In the genomic region with DNA sequence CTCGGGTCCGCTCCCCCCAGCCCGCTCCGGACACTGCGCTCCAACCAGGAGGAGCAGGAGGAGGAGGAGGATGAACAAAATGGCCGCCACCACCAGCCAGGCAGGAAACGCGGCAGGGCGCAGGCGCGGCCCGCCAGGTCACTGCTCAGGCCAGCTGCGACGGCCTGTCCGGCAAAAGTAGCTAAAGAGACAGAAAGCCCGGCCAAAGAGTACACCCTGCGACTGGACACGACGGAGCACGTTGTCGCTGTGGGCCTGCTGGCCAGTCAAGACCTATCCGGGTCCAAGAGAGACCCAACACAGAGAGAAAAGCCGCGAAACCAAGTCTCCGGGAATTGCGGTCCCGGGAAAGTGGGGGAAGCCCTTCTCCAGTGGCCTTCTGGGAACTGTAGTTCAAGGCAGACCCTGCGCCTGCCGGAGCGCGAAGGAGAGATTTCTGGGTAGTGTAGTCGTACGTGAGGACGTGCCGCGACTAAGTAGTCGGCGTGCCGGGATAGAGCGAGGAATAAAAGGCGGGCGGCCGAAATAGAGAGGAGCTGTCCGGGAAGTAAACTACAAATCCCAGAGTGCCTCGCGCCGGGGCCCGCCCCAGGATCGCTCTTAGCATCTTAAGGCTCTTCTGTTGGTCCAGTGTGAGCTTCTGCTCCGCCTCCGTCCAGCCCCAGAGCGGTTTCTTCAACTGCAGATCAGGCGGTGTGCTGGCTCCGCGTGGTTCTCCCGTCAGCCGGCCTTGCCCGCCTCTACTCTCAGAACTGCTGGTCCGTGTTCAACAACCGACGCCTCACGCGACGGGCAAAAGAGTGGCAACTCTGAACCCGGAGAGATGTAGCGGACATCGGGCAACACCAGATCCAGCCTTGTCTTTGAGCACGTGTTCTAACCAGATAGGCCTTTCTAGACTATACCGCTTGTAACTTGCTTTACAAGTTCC, we compare ENCODE assay signal across 8 mouse cellular contexts. TPM values are rescaled to one million over a fixed set of nuclear protein-coding genes. Genes with fewer than 3 reads are reported as not detected.
DNase-seq lines count a peak whose midpoint lies in the region; ATAC-seq lines count a peak whose summit lies in the region.

A gene (minus strand): TSS at position 433 of the 931 bp plus-strand sequence.

- under 1% methylated on average over 69 of the region's 69 CpGs for WGBS in hindbrain, embryonic 12.5 days

- H3K4me3 ChIP-seq in hindbrain, embryonic 12.5 days = peak within 1 kb of the TSS; percentile 91

- peak; percentile 97 for DNase-seq in NIH3T3 (ENCODE audit: low read depth)
- DNase-seq in cerebellum, postnatal 10 days = peak; percentile 97 to 99
- DNase-seq in frontal cortex, postnatal 10 days (ENCODE audit: low spot score in 2 of 2) = peak; percentile 98 to 99
- peak; percentile 98 to 99 for DNase-seq in layer of hippocampus, postnatal 14 days (ENCODE audit: low spot score in 2 of 2)
- DNase-seq in lung, postnatal 14 days = peak; percentile 97
- peak; percentile 96 for DNase-seq in retina, adult 2 months (ENCODE audit: low read depth, low spot score)
- DNase-seq in thymus, postnatal 36 days = peak; percentile 93 to 97

- peaks cover 18% of the 10 kb centered on the region for H3K4me1 ChIP-seq in hindbrain, embryonic 12.5 days

- H3K36me3 ChIP-seq in hindbrain, embryonic 12.5 days = no peaks in the 10 kb centered on the region

- ATAC-seq in hindbrain, embryonic 12.5 days (ENCODE audit: low FRiP score) = peak; percentile 99

- no peaks in the 10 kb centered on the region for H3K9me3 ChIP-seq in hindbrain, embryonic 12.5 days (replicated peaks)

- H3K4me2 ChIP-seq in hindbrain, embryonic 12.5 days (replicated peaks) = peak within 1 kb of the TSS; percentile 84

- peak within 1 kb of the TSS; percentile 95 for H3K27ac ChIP-seq in hindbrain, embryonic 12.5 days

- no peaks in the 10 kb centered on the region for H3K27me3 ChIP-seq in hindbrain, embryonic 12.5 days

- H3K9ac ChIP-seq in hindbrain, embryonic 12.5 days = peak within 1 kb of the TSS; percentile 93

RNA-seq across cellular contexts. Expression of the gene that starts here (rescaled TPM):
- 35.3 and 38.3 TPM in 2 replicates for polyA plus RNA-seq in hindbrain, embryonic 12.5 days (2016; fragmentation: Nextera tagmentation; extraction: Ambion mirVana)
- 100 to 1,000 TPM; 105 to 113 TPM for total RNA-seq in layer of hippocampus, postnatal 14 days (2021)

Comparison
In these comparisons a context has a peak if more than half of its experiments do, and no peak if none do; other contexts are left out.
1. Peak in every context shown above with its lines: DNase-seq, ATAC-seq, H3K4me3 ChIP-seq and H3K27ac ChIP-seq.